Mouse (Mus musculus): Measurements from ENCODE around the gene Scaf4. TPM values are rescaled to one million over a fixed set of nuclear protein-coding genes. Genes with fewer than 3 reads are reported as not detected.

Gene Scaf4
- polyA plus RNA-seq, 1 experiment = 127 TPM

- Histone ChIP-seq H3K27ac (ENCODE audit: insufficient read depth, low read length) (no peak overlapping the region), H3K4me3 (ENCODE audit: low read depth, low read length) (no peak overlapping the region), H3K9ac (ENCODE audit: low read depth, poor library complexity, severe bottlenecking) (no peak overlapping the region), H3K27me3 (ENCODE audit: control insufficient read depth, insufficient read depth, low read length, poor library complexity, severe bottlenecking) (no peaks in the 10 kb centered on the region), H3K4me1 (ENCODE audit: control insufficient read depth, insufficient read depth, low read length) (no peaks in the 10 kb centered on the region), H3K9me3 (replicated peaks; ENCODE audit: control insufficient read depth, insufficient read depth, low read length, poor library complexity, severe bottlenecking) (no peaks in the 10 kb centered on the region), H3K36me3 (ENCODE audit: control insufficient read depth, insufficient read depth, low read length, poor library complexity, severe bottlenecking) (no peaks in the 10 kb centered on the region)
- TF ChIP-seq POLR2A (IDR thresholded peaks at IDR 0.05; ENCODE audit: insufficient read depth, low read length) (no peak), CTCF (IDR thresholded peaks at IDR 0.05; ENCODE audit: low read depth, low read length) (peak; percentile 89)
Measured at GRCm38 (mm10) chr16:90185928-90186588, 98.2 kb downstream of the Scaf4 start.

DNA sequence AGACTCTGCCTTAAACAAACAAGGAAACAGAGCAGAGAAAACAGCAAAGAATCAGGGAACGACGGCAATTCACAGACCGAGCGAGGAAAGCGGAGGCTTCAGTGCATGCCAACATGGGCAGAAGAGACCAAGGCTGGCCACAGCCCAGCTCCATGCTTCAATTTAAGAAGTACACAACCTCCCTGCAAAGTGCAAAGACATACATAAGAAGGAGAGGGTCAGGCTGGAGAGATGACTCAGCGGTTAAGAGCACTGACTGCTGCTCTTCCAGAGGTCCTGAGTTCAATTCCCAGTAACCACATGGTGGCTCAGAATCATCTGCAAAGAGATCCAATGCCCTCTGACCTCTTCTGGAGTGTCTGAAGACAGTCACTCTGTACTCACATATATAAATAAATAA, 100.2 kb downstream of the Scaf4 start:
- Histone ChIP-seq H3K9me3 (replicated peaks; ENCODE audit: control insufficient read depth, insufficient read depth, low read length, poor library complexity, severe bottlenecking) (no peaks in the 10 kb centered on the region), H3K36me3 (ENCODE audit: control insufficient read depth, insufficient read depth, low read length, poor library complexity, severe bottlenecking) (no peaks in the 10 kb centered on the region), H3K4me1 (ENCODE audit: control insufficient read depth, insufficient read depth, low read length) (no peaks in the 10 kb centered on the region), H3K27ac (ENCODE audit: insufficient read depth, low read length) (no peak overlapping the region), H3K4me3 (ENCODE audit: low read depth, low read length) (no peak overlapping the region), H3K27me3 (ENCODE audit: control insufficient read depth, insufficient read depth, low read length, poor library complexity, severe bottlenecking) (no peaks in the 10 kb centered on the region), H3K9ac (ENCODE audit: low read depth, poor library complexity, severe bottlenecking) (no peak overlapping the region)
- TF ChIP-seq CTCF (IDR thresholded peaks at IDR 0.05; ENCODE audit: low read depth, low read length) (no peak), EP300 (IDR thresholded peaks at IDR 0.05; ENCODE audit: insufficient read depth, low read depth, low read length) (no peak), POLR2A (IDR thresholded peaks at IDR 0.05; ENCODE audit: insufficient read depth, low read length) (no peak)

DNA sequence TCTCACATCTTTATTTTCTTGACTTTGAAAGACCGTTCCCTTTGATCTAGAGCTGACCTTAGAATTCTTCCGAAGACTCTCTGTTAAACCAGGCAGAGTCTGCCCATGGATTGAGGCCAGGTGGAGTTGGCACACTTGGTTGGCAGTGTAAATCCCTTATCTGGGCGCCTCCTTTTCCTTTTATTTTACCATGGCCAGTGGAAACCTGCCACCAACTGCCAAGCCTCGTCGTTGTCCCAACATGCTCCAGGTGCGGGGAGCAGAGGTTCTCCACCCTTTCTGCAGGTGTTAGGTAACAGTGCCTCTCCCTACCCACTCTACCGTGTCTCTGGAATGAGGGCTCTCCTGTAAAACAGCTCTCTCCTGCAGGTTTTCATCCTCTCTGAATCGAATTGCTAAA, 102.6 kb downstream of the Scaf4 start:
- Histone ChIP-seq H3K9me3 (replicated peaks; ENCODE audit: control insufficient read depth, insufficient read depth, low read length, poor library complexity, severe bottlenecking) (no peaks in the 10 kb centered on the region), H3K36me3 (ENCODE audit: control insufficient read depth, insufficient read depth, low read length, poor library complexity, severe bottlenecking) (no peaks in the 10 kb centered on the region), H3K9ac (ENCODE audit: low read depth, poor library complexity, severe bottlenecking) (no peak overlapping the region), H3K27me3 (ENCODE audit: control insufficient read depth, insufficient read depth, low read length, poor library complexity, severe bottlenecking) (no peaks in the 10 kb centered on the region), H3K4me1 (ENCODE audit: control insufficient read depth, insufficient read depth, low read length) (no peaks in the 10 kb centered on the region), H3K27ac (ENCODE audit: insufficient read depth, low read length) (no peak overlapping the region), H3K4me3 (ENCODE audit: low read depth, low read length) (no peak overlapping the region)
- TF ChIP-seq POLR2A (IDR thresholded peaks at IDR 0.05; ENCODE audit: insufficient read depth, low read length) (no peak), EP300 (IDR thresholded peaks at IDR 0.05; ENCODE audit: insufficient read depth, low read depth, low read length) (no peak), CTCF (IDR thresholded peaks at IDR 0.05; ENCODE audit: low read depth, low read length) (no peak)

- no peaks in the 10 kb centered on the region for H3K27me3 ChIP-seq (ENCODE audit: control insufficient read depth, insufficient read depth, low read length, poor library complexity, severe bottlenecking)
- no peaks in the 10 kb centered on the region for H3K36me3 ChIP-seq (ENCODE audit: control insufficient read depth, insufficient read depth, low read length, poor library complexity, severe bottlenecking)
- no peaks in the 10 kb centered on the region for H3K4me1 ChIP-seq (ENCODE audit: control insufficient read depth, insufficient read depth, low read length)
- H3K4me3 ChIP-seq (ENCODE audit: low read depth, low read length) = no peak overlapping the region
- H3K27ac ChIP-seq (ENCODE audit: insufficient read depth, low read length) = no peak overlapping the region
- no peak overlapping the region for H3K9ac ChIP-seq (ENCODE audit: low read depth, poor library complexity, severe bottlenecking)
- TF ChIP-seq CTCF (IDR thresholded peaks at IDR 0.05; ENCODE audit: low read depth, low read length) (no peak), EP300 (IDR thresholded peaks at IDR 0.05; ENCODE audit: insufficient read depth, low read depth, low read length) (no peak), POLR2A (IDR thresholded peaks at IDR 0.05; ENCODE audit: insufficient read depth, low read length) (no peak)
- H3K9me3 ChIP-seq (replicated peaks; ENCODE audit: control insufficient read depth, insufficient read depth, low read length, poor library complexity, severe bottlenecking) = no peaks in the 10 kb centered on the region
Measured at GRCm38 (mm10) chr16:90180975-90181374, 103.3 kb downstream of the Scaf4 start.

DNA sequence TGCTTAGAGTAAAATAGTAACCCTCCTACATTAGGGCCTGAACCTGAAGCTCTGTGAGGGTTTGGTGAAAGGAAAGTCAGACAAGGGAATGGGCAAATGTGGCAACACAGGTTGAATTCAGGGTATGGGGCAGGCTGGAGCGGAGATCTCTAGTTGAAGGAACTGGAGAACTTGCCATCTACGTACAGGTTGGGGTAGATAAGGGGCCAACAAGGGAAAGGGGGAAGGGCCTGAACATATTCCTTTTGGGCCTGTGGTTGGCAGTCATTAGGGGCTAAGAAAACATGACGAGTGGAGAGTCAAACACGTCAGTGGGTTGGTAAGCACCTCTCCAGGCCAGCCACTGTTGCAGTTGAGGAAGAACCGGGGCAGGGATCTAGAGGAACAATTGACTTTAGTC, 104.4 kb downstream of the Scaf4 start:
- Histone ChIP-seq H3K4me1 (ENCODE audit: control insufficient read depth, insufficient read depth, low read length) (no peaks in the 10 kb centered on the region), H3K27me3 (ENCODE audit: control insufficient read depth, insufficient read depth, low read length, poor library complexity, severe bottlenecking) (no peaks in the 10 kb centered on the region), H3K27ac (ENCODE audit: insufficient read depth, low read length) (no peak overlapping the region), H3K9ac (ENCODE audit: low read depth, poor library complexity, severe bottlenecking) (no peak overlapping the region), H3K9me3 (replicated peaks; ENCODE audit: control insufficient read depth, insufficient read depth, low read length, poor library complexity, severe bottlenecking) (no peaks in the 10 kb centered on the region), H3K4me3 (ENCODE audit: low read depth, low read length) (no peak overlapping the region), H3K36me3 (ENCODE audit: control insufficient read depth, insufficient read depth, low read length, poor library complexity, severe bottlenecking) (no peaks in the 10 kb centered on the region)
- no peak for TF ChIP-seq EP300 (IDR thresholded peaks at IDR 0.05; ENCODE audit: insufficient read depth, low read depth, low read length)
- TF ChIP-seq CTCF (IDR thresholded peaks at IDR 0.05; ENCODE audit: low read depth, low read length) = no peak
- TF ChIP-seq POLR2A (IDR thresholded peaks at IDR 0.05; ENCODE audit: insufficient read depth, low read length) = no peak

- H3K36me3 ChIP-seq (ENCODE audit: control insufficient read depth, insufficient read depth, low read length, poor library complexity, severe bottlenecking) = no peaks in the 10 kb centered on the region
- no peak overlapping the region for H3K4me3 ChIP-seq (ENCODE audit: low read depth, low read length)
- no peak overlapping the region for H3K9ac ChIP-seq (ENCODE audit: low read depth, poor library complexity, severe bottlenecking)
- no peak overlapping the region for H3K27ac ChIP-seq (ENCODE audit: insufficient read depth, low read length)
- no peaks in the 10 kb centered on the region for H3K4me1 ChIP-seq (ENCODE audit: control insufficient read depth, insufficient read depth, low read length)
- no peak for TF ChIP-seq POLR2A (IDR thresholded peaks at IDR 0.05; ENCODE audit: insufficient read depth, low read length)
- TF ChIP-seq EP300 (IDR thresholded peaks at IDR 0.05; ENCODE audit: insufficient read depth, low read depth, low read length) = no peak
- no peak for TF ChIP-seq CTCF (IDR thresholded peaks at IDR 0.05; ENCODE audit: low read depth, low read length)
- no peaks in the 10 kb centered on the region for H3K9me3 ChIP-seq (replicated peaks; ENCODE audit: control insufficient read depth, insufficient read depth, low read length, poor library complexity, severe bottlenecking)
- no peaks in the 10 kb centered on the region for H3K27me3 ChIP-seq (ENCODE audit: control insufficient read depth, insufficient read depth, low read length, poor library complexity, severe bottlenecking)
Measured at GRCm38 (mm10) chr16:90178404-90178803, 105.9 kb downstream of the Scaf4 start.

All from ES-Bruce4 (cell line).